Mouse (Mus musculus): ENCODE measurements around the gene Kcnj14. TPM values are rescaled to one million over a fixed set of nuclear protein-coding genes. Genes with fewer than 3 reads are reported as not detected.

Gene Kcnj14
- polyA plus RNA-seq, 1 experiment: 0.22 TPM

DNA sequence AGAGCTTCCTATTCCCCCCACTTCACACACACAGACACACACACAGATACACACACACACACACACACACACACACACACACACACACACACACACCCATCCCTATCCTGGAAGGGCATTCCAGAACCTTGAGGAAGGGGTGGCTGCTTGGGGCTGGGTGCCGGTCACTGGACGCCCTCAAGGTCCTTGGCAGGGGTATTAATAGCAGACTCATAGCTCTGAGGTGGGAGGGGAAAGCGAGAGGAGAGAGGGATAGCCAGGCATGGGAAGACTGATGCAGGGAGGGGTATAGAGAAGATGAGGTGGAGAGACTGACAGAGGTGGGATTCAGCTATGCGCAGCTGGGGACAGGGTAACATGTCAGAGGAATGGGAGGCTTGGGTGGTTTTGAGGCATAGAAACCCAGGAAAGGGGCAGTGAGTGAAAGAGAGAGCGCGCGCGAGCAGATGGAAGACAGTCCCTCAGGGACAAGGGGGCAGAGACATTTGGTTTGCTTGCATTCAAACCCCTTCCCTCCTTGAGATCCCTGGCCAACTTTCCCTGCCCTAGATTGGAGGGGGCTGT, 44.6 kb upstream of the Kcnj14 start:
- Histone ChIP-seq H3K79me2 (ENCODE audit: control insufficient read depth, insufficient read depth) (peaks cover 15% of the 10 kb centered on the region), H3K36me3 (ENCODE audit: control insufficient read depth, insufficient read depth) (peaks cover under 1% of the 10 kb centered on the region), H3ac (ENCODE audit: control insufficient read depth, insufficient read length, low read depth) (no peak overlapping the region), H3K27me3 (ENCODE audit: control insufficient read depth, insufficient read depth, insufficient read length) (peaks cover 8% of the 10 kb centered on the region), H3K4me3 (ENCODE audit: insufficient read depth, poor library complexity, severe bottlenecking) (no peak overlapping the region), H3K79me3 (ENCODE audit: low read depth) (peaks cover 9% of the 10 kb centered on the region)
- TF ChIP-seq CTCF (IDR thresholded peaks at IDR 0.05; ENCODE audit: control insufficient read depth, insufficient read depth, insufficient read length) (no peak), FOSL1 (IDR thresholded peaks at IDR 0.05; ENCODE audit: insufficient read depth, low read length, poor library complexity, severe bottlenecking) (no peak), CEBPB (IDR thresholded peaks at IDR 0.05; ENCODE audit: low read depth) (no peak), MYOG (IDR thresholded peaks at IDR 0.05; ENCODE audit: control insufficient read depth, extremely low read depth, insufficient read length) (no peak), MAX (IDR thresholded peaks at IDR 0.05) (no peak), MYOD1 (IDR thresholded peaks at IDR 0.05; ENCODE audit: control insufficient read depth, insufficient read length, low read depth) (no peak), USF1 (IDR thresholded peaks at IDR 0.05; ENCODE audit: low read depth) (no peak)

DNA sequence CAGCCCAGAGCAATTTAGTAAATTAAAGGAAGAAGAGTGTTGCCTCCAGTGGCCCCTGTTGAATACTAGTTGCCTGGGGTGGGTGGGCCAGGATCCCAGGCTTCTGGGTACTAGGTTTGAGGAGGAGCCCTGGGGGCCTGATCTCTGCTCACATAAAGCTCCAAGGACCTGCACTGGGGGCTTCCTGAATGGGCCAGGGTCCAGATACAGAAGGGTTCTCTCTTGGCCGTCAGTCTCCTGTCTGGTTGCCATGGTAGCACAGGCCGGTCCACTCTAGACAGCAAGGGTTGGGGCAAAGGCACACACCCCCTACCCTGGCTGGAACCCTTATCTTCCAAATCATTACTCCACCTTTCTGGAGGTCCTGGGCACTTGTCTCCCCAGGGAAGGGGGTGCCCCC, 43.3 kb upstream of the Kcnj14 start:
- TF ChIP-seq CEBPB (IDR thresholded peaks at IDR 0.05; ENCODE audit: low read depth): no peak
- TF ChIP-seq FOSL1 (IDR thresholded peaks at IDR 0.05; ENCODE audit: insufficient read depth, low read length, poor library complexity, severe bottlenecking): no peak
- TF ChIP-seq MYOG (IDR thresholded peaks at IDR 0.05; ENCODE audit: control insufficient read depth, extremely low read depth, insufficient read length): no peak
- no peak for TF ChIP-seq MAX (IDR thresholded peaks at IDR 0.05)
- no peak for TF ChIP-seq MYOD1 (IDR thresholded peaks at IDR 0.05; ENCODE audit: control insufficient read depth, insufficient read length, low read depth)
- no peak for TF ChIP-seq USF1 (IDR thresholded peaks at IDR 0.05; ENCODE audit: low read depth)
- no peak for TF ChIP-seq CTCF (IDR thresholded peaks at IDR 0.05; ENCODE audit: control insufficient read depth, insufficient read depth, insufficient read length)
- Histone ChIP-seq H3K27me3 (ENCODE audit: control insufficient read depth, insufficient read depth, insufficient read length) (peaks cover 8% of the 10 kb centered on the region), H3K36me3 (ENCODE audit: control insufficient read depth, insufficient read depth) (no peaks in the 10 kb centered on the region), H3K4me3 (ENCODE audit: insufficient read depth, poor library complexity, severe bottlenecking) (no peak overlapping the region), H3ac (ENCODE audit: control insufficient read depth, insufficient read length, low read depth) (no peak overlapping the region), H3K79me3 (ENCODE audit: low read depth) (no peaks in the 10 kb centered on the region), H3K79me2 (ENCODE audit: control insufficient read depth, insufficient read depth) (peaks cover 2% of the 10 kb centered on the region)

DNA sequence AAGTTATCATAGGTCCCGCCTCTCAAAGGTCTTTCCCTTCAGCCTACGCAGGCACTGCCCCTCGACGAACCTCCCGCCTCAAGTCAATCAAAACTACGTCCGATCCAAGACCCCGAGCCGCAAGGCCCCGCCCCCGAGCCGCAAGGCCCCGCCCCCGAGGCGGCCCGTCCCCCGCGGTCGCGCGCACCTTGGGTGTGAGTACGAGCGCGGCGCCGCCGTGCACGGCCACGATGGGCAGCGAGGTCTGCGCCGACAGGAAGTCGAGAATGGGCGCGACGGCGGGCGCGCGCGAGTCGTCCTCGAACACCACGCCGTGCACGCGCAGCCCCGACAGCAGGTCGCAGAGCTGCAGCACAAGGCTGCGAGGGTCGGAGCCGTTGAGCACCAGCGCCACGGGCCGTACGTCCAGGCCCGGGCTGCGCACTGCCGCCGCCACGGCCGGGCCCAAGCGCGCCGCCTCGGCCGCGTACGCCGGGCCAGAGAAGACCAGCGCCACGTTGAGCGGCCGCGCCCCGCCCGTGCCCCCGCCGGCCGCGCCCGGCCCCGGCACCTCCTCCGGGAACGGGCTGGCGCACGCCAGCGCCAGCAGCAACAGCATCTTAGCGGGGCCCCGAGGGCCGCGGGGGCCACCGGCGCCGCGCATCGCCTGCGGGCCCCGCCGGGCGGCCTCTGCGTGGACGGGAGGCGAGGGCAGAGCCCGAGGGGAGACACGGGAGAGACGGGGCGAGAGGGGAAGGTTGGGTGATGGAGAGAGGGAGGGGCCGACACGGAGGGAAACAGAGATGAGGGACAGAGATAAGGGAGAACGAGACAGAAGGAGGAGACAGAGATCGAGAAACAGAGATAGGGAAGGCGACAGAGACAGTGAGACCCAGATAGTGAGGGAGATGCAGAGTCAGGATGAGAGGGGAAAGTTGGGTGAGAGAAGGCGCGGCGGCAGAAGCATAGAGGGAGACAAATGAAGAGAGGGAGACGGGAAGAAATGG, 41.6 kb upstream of the Kcnj14 start:
- no peaks in the 10 kb centered on the region for H3K79me3 ChIP-seq (ENCODE audit: low read depth)
- peaks cover 8% of the 10 kb centered on the region for H3K27me3 ChIP-seq (ENCODE audit: control insufficient read depth, insufficient read depth, insufficient read length)
- TF ChIP-seq CTCF (IDR thresholded peaks at IDR 0.05; ENCODE audit: control insufficient read depth, insufficient read depth, insufficient read length) (no peak), MYOG (IDR thresholded peaks at IDR 0.05; ENCODE audit: control insufficient read depth, extremely low read depth, insufficient read length) (no peak), MAX (IDR thresholded peaks at IDR 0.05) (peak; percentile 25)

DNA sequence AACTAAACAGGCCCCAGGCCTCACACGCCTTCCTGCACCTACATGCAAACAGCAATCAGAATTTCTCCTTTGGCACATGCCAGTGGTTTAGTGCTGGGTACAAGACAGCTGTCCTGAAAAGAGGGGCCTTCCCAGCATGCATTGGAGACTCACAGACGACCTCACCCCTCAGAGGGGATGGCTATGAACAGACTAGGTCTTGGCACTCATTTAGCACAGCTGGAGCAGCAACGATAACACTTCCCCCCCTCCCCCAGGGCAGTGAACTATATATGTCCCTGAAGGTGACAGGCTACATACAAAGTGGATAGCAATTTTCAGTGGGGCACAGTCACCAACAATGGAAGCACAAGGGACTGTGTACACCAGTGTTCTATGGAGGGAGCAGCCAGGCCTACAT, 39.9 kb upstream of the Kcnj14 start:
- no peak overlapping the region for H3ac ChIP-seq (ENCODE audit: control insufficient read depth, insufficient read length, low read depth)
- H3K79me3 ChIP-seq (ENCODE audit: low read depth): no peaks in the 10 kb centered on the region
- H3K79me2 ChIP-seq (ENCODE audit: control insufficient read depth, insufficient read depth): no peaks in the 10 kb centered on the region
- no peaks in the 10 kb centered on the region for H3K36me3 ChIP-seq (ENCODE audit: control insufficient read depth, insufficient read depth)
- no peak overlapping the region for H3K4me3 ChIP-seq (ENCODE audit: insufficient read depth, poor library complexity, severe bottlenecking)
- no peaks in the 10 kb centered on the region for H3K27me3 ChIP-seq (ENCODE audit: control insufficient read depth, insufficient read depth, insufficient read length)
- TF ChIP-seq FOSL1 (IDR thresholded peaks at IDR 0.05; ENCODE audit: insufficient read depth, low read length, poor library complexity, severe bottlenecking) (no peak), USF1 (IDR thresholded peaks at IDR 0.05; ENCODE audit: low read depth) (no peak)

More for the DNA sequence above, 41.6 kb upstream of the Kcnj14 start:
- Histone ChIP-seq H3ac (ENCODE audit: control insufficient read depth, insufficient read length, low read depth) (peak overlapping the region; percentile 68), H3K4me3 (ENCODE audit: insufficient read depth, poor library complexity, severe bottlenecking) (peak overlapping the region; percentile 48), H3K79me2 (ENCODE audit: control insufficient read depth, insufficient read depth) (no peaks in the 10 kb centered on the region), H3K36me3 (ENCODE audit: control insufficient read depth, insufficient read depth) (no peaks in the 10 kb centered on the region)

DNA sequence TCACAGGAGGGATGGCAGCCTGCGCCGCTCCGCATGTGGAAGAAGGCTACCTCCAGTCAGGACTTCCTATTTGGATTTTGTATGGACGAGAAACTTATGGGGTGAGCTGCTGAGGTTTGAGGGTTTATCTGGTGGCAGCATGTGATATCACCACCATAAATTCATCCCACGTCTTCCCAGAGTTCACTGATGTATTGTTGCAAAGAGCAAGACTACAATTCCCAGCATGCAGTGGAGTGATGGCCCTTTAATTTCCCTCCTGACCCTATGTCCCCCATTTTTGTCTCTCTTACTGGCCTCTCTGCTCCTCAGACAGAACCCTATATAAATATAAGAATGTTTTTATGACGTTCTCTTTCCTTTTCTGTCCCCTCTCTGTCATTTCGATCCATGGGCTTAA, 38.2 kb upstream of the Kcnj14 start:
- H3K27me3 ChIP-seq (ENCODE audit: control insufficient read depth, insufficient read depth, insufficient read length): no peaks in the 10 kb centered on the region

More for the DNA sequence above, 38.2 kb upstream of the Kcnj14 start:
- H3K79me2 ChIP-seq (ENCODE audit: control insufficient read depth, insufficient read depth): no peaks in the 10 kb centered on the region
- H3ac ChIP-seq (ENCODE audit: control insufficient read depth, insufficient read length, low read depth): no peak overlapping the region
- TF ChIP-seq USF1 (IDR thresholded peaks at IDR 0.05; ENCODE audit: low read depth) (no peak), MYOG (IDR thresholded peaks at IDR 0.05; ENCODE audit: control insufficient read depth, extremely low read depth, insufficient read length) (no peak), MAX (IDR thresholded peaks at IDR 0.05) (no peak), CTCF (IDR thresholded peaks at IDR 0.05; ENCODE audit: control insufficient read depth, insufficient read depth, insufficient read length) (no peak), FOSL1 (IDR thresholded peaks at IDR 0.05; ENCODE audit: insufficient read depth, low read length, poor library complexity, severe bottlenecking) (no peak), MYOD1 (IDR thresholded peaks at IDR 0.05; ENCODE audit: control insufficient read depth, insufficient read length, low read depth) (no peak), CEBPB (IDR thresholded peaks at IDR 0.05; ENCODE audit: low read depth) (no peak)
- H3K79me3 ChIP-seq (ENCODE audit: low read depth): no peaks in the 10 kb centered on the region
- no peak overlapping the region for H3K4me3 ChIP-seq (ENCODE audit: insufficient read depth, poor library complexity, severe bottlenecking)
- H3K36me3 ChIP-seq (ENCODE audit: control insufficient read depth, insufficient read depth): no peaks in the 10 kb centered on the region

Data from C2C12 (cell line).